Mouse (Mus musculus) thymus, adult 2 months (tissue): ENCODE data around the gene Gm11983. TPM values are rescaled to one million over a fixed set of nuclear protein-coding genes. Genes with fewer than 3 reads are reported as not detected.
"Not testable (repeated sequence)": the region's sequence is repeated elsewhere in the genome, so short reads cannot be mapped to it uniquely, and the experiment has no call there.

Source experiments
- DNase-seq: peaks from one replicate; pipeline ENCODE4 v3.0.0; 2021
- H3K27ac ChIP-seq: fragments of 200-500 bp; 2 replicates; pipeline ENCODE4 v1.5.1; 2012; ENCODE audit warnings: low read length, control low read depth; ENCODE audit not compliant: control insufficient read depth, insufficient read depth
- H3K27me3 ChIP-seq: fragments of 200-500 bp; 2 replicates; pipeline ENCODE4 v1.6.1; 2012; ENCODE audit warnings: mild to moderate bottlenecking, low read length, moderate library complexity, mixed read lengths; ENCODE audit not compliant: control insufficient read depth, insufficient read depth
- H3K36me3 ChIP-seq: fragments of 200-500 bp; 2 replicates; pipeline ENCODE4 v1.6.1; 2012; ENCODE audit warnings: mild to moderate bottlenecking, low read length, moderate library complexity; ENCODE audit not compliant: control insufficient read depth, insufficient read depth
- H3K4me1 ChIP-seq: fragments of 200-500 bp; replicated peaks from 2 replicates; pipeline ENCODE4 v1.6.1; 2012; ENCODE audit warnings: low read length; ENCODE audit not compliant: control insufficient read depth, insufficient read depth
- H3K4me3 ChIP-seq: fragments of 200-500 bp; 2 replicates; pipeline ENCODE4 v1.5.1; 2012; ENCODE audit warnings: mild to moderate bottlenecking, low read length, control low read depth, moderate library complexity; ENCODE audit not compliant: control insufficient read depth, insufficient read depth
- CTCF ChIP-seq: fragments of 200-500 bp; IDR thresholded peaks from 2 replicates; pipeline ENCODE4 v1.5.1; 2012; ENCODE audit warnings: mild to moderate bottlenecking, control low read depth, low read length, moderate library complexity, borderline replicate concordance; ENCODE audit not compliant: control insufficient read depth, poor library complexity, insufficient read depth; ENCODE audit errors: extremely low read depth
- POLR2A ChIP-seq: fragments of 200-500 bp; IDR thresholded peaks from 2 replicates; pipeline ENCODE4 v1.6.1; 2012; ENCODE audit warnings: mild to moderate bottlenecking, low read length, control low read depth, moderate library complexity; ENCODE audit not compliant: control insufficient read depth, poor library complexity, insufficient read depth; ENCODE audit errors: extremely low read depth
- WGBS: fragments of 180-500 bp; shearing (Covaris S2); methylation state at CpG from one replicate; pipeline ENCODE4 v1.1.7; 2018; 5-methylcytosine and 5-hydroxymethylcytosine counted together
- polyA plus RNA-seq: library from polyadenylated mRNA; depleted of rRNA; stranded (reverse); fragments of >200 nt; gene quantifications from 2 replicates; pipeline ENCODE4 v1.2.3, GENCODE M21; 2012

Gm11983 gene
- polyA plus RNA-seq, 1 experiment, result not detected

GRCm38 (mm10) chr11:6859898-6860858 is 22.7 kb upstream of the Gm11983 start:
- DNase-seq, result no peak
- TF ChIP-seq CTCF (no peak), POLR2A (no peak)
- H3K27me3 ChIP-seq, result no peaks in the 10 kb centered on the region
- no peaks in the 10 kb centered on the region for H3K36me3 ChIP-seq
- WGBS, result 51% methylated on average over 11 of the region's 11 CpGs
- H3K4me1 ChIP-seq, result no peaks in the 10 kb centered on the region
- H3K4me3 ChIP-seq, result no peak overlapping the region
- no peak overlapping the region for H3K27ac ChIP-seq

DNA sequence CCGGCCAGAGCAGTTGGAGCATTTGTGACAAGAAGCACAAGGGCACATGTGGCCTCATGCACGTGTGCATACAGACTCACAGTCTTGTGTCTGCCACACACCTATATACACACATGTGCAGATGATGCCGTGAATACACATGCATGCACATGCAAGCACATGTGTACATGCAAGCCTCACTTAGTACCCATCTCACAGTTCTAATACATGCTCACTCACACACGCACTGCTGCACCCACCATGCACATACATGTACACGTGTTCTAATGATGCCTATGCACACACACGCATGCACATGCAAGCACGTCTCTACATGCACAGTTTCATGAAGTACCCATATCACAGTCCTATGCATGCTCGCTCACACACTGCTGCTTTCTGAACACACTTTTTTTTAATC is 21.6 kb upstream of the Gm11983 start:
- no peaks in the 10 kb centered on the region for H3K36me3 ChIP-seq
- no peak for DNase-seq
- TF ChIP-seq CTCF (no peak), POLR2A (no peak)
- H3K27ac ChIP-seq, result no peak overlapping the region
- 93% methylated on average over 8 of the region's 8 CpGs for whole genome bisulfite sequencing
- H3K4me3 ChIP-seq, result no peak overlapping the region
- H3K27me3 ChIP-seq, result no peaks in the 10 kb centered on the region
- H3K4me1 ChIP-seq, result no peaks in the 10 kb centered on the region

GRCm38 (mm10) chr11:6855942-6856341 is 18.5 kb upstream of the Gm11983 start:
- WGBS, result 88% methylated on average over 3 of the region's 3 CpGs
- TF ChIP-seq POLR2A (no peak), CTCF (no peak)
- Histone ChIP-seq H3K4me3 (no peak overlapping the region), H3K4me1 (no peaks in the 10 kb centered on the region), H3K36me3 (no peaks in the 10 kb centered on the region), H3K27me3 (no peaks in the 10 kb centered on the region), H3K27ac (no peak overlapping the region)
- no peak for DNase-seq

DNA sequence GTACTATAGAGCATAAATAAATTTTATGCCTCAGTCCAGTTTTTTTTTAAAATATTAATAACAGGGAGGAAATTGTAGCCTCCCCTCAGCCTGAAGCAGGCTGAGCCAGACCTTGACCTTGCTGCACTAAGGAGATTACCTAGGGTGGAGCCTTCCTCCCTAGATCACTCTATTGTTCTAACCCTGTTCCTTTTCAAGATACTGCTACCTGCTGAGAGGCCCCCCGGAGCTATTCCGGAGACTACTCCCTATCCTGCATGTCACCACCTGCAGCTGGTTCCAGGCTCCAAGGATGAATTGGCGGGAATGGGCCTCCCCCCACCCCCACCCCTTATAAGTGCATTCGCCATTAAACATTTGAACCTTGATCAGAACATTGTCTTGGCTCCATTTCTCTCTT is 15.9 kb upstream of the Gm11983 start:
- not testable (repeated sequence) for H3K4me3 ChIP-seq, DNase-seq, H3K27me3 ChIP-seq, H3K36me3 ChIP-seq, H3K4me1 ChIP-seq, H3K27ac ChIP-seq
- 85% methylated on average over 4 of the region's 4 CpGs for WGBS

GRCm38 (mm10) chr11:6843831-6844230 is 6.4 kb upstream of the Gm11983 start:
- DNase-seq, result no peak
- no peaks in the 10 kb centered on the region for H3K36me3 ChIP-seq
- no peaks in the 10 kb centered on the region for H3K4me1 ChIP-seq
- H3K27me3 ChIP-seq, result no peaks in the 10 kb centered on the region
- TF ChIP-seq CTCF, result no peak
- no peak for TF ChIP-seq POLR2A
- no peak overlapping the region for H3K4me3 ChIP-seq
- H3K27ac ChIP-seq, result no peak overlapping the region
- WGBS, result 99% methylated on average over 2 of the region's 2 CpGs

- DNase-seq, result no peak
- Histone ChIP-seq H3K27ac (no peak overlapping the region), H3K27me3 (no peaks in the 10 kb centered on the region), H3K4me1 (no peaks in the 10 kb centered on the region), H3K4me3 (no peak overlapping the region), H3K36me3 (no peaks in the 10 kb centered on the region)
- WGBS, result 95% methylated on average over 5 of the region's 5 CpGs
- TF ChIP-seq CTCF, result no peak
- TF ChIP-seq POLR2A, result no peak
Observed at GRCm38 (mm10) chr11:6842160-6842559, 4.7 kb upstream of the Gm11983 start.
